Mouse (Mus musculus) splenic B cell, adult 2 months (primary cell): ENCODE measurements around the gene Snapc4.

Source experiments
- DNase-seq: peaks from one replicate; pipeline ENCODE4 v3.0.0-alpha.2; 2011; ENCODE audit warnings: low read depth, low spot score
- H3K27me3 ChIP-seq: 2 replicates; pipeline ENCODE4 v1.6.1; 2012; ENCODE audit warnings: mild to moderate bottlenecking, low read length, moderate library complexity, mixed read lengths; ENCODE audit not compliant: control insufficient read depth, poor library complexity, insufficient read depth, severe bottlenecking
- H3K36me3 ChIP-seq: 2 replicates; pipeline ENCODE4 v1.6.1; 2012; ENCODE audit warnings: mild to moderate bottlenecking, low read length, moderate library complexity, mixed read lengths; ENCODE audit not compliant: control insufficient read depth, poor library complexity, insufficient read depth, severe bottlenecking

The Snapc4 gene

GRCm38 (mm10) chr2:26359983-26360382 is 20.5 kb downstream of the Snapc4 start:
- DNase-seq = no peak
- Histone ChIP-seq H3K36me3 (no peaks in the 10 kb centered on the region), H3K27me3 (no peaks in the 10 kb centered on the region)

- Histone ChIP-seq H3K27me3 (no peaks in the 10 kb centered on the region), H3K36me3 (no peaks in the 10 kb centered on the region)
- no peak for DNase-seq
Measured at GRCm38 (mm10) chr2:26358667-26359320, 21.7 kb downstream of the Snapc4 start.

GRCm38 (mm10) chr2:26357484-26357883 is 23.0 kb downstream of the Snapc4 start:
- Histone ChIP-seq H3K27me3 (no peaks in the 10 kb centered on the region), H3K36me3 (no peaks in the 10 kb centered on the region)
- no peak for DNase-seq

- no peaks in the 10 kb centered on the region for H3K36me3 ChIP-seq
- no peaks in the 10 kb centered on the region for H3K27me3 ChIP-seq
- DNase-seq = no peak
Measured at GRCm38 (mm10) chr2:26356678-26357077, 23.8 kb downstream of the Snapc4 start.

- Histone ChIP-seq H3K36me3 (no peaks in the 10 kb centered on the region), H3K27me3 (no peaks in the 10 kb centered on the region)
- no peak for DNase-seq
Measured at GRCm38 (mm10) chr2:26356231-26356630, 24.2 kb downstream of the Snapc4 start.

- H3K27me3 ChIP-seq = no peaks in the 10 kb centered on the region
- DNase-seq = no peak
- no peaks in the 10 kb centered on the region; the same call in 1 of the 2 replicates for H3K36me3 ChIP-seq
Measured at GRCm38 (mm10) chr2:26354401-26354800, 26.1 kb downstream of the Snapc4 start.

GRCm38 (mm10) chr2:26353066-26353980 is 27.1 kb downstream of the Snapc4 start:
- Histone ChIP-seq H3K36me3 (no peaks in the 10 kb centered on the region; the same call in 1 of the 2 replicates), H3K27me3 (no peaks in the 10 kb centered on the region)
- DNase-seq = no peak

GRCm38 (mm10) chr2:26352291-26352910 is 28.1 kb downstream of the Snapc4 start:
- peak; percentile 10 for DNase-seq
- H3K36me3 ChIP-seq = no peaks in the 10 kb centered on the region; the same call in 1 of the 2 replicates
- no peaks in the 10 kb centered on the region for H3K27me3 ChIP-seq

GRCm38 (mm10) chr2:26351358-26352290 is 28.8 kb downstream of the Snapc4 start, which contains the start of gene Dnlz:
Dnlz (minus strand) TSS chr2:26352110.
- Histone ChIP-seq H3K36me3 (no peaks in the 10 kb centered on the region; the same call in 1 of the 2 replicates), H3K27me3 (no peaks in the 10 kb centered on the region)
- DNase-seq = peak; percentile 95

GRCm38 (mm10) chr2:26348241-26348640 is 32.2 kb downstream of the Snapc4 start:
- no peak for DNase-seq
- Histone ChIP-seq H3K27me3 (no peaks in the 10 kb centered on the region), H3K36me3 (peaks cover 1% of the 10 kb centered on the region)

- Histone ChIP-seq H3K36me3 (peaks cover 1% of the 10 kb centered on the region; the same call in 1 of the 2 replicates), H3K27me3 (no peaks in the 10 kb centered on the region)
- no peak for DNase-seq
Measured at GRCm38 (mm10) chr2:26342609-26343490, 37.6 kb downstream of the Snapc4 start.

- peaks cover 1% of the 10 kb centered on the region; the same call in 1 of the 2 replicates for H3K36me3 ChIP-seq
- DNase-seq = no peak
- H3K27me3 ChIP-seq = no peaks in the 10 kb centered on the region
Measured at GRCm38 (mm10) chr2:26342044-26342443, 38.4 kb downstream of the Snapc4 start.

- DNase-seq = no peak
- Histone ChIP-seq H3K27me3 (no peaks in the 10 kb centered on the region), H3K36me3 (peaks cover 1% of the 10 kb centered on the region; the same call in 1 of the 2 replicates)
Measured at GRCm38 (mm10) chr2:26341510-26341981, 38.9 kb downstream of the Snapc4 start.
